Mouse (Mus musculus) large intestine, adult 2 months (tissue): ENCODE results near the gene Pard3. TPM values are rescaled to one million over a fixed set of nuclear protein-coding genes. Genes with fewer than 3 reads are reported as not detected.

Experiments used
- DNase-seq: peaks from one replicate; pipeline ENCODE4 v3.0.0-alpha.2; 2012; ENCODE audit warnings: low read depth, low spot score
- WGBS: fragments of 180-500 bp; shearing (Covaris S2); methylation state at CpG from one replicate; pipeline ENCODE4 v1.1.7; 2018; 5-methylcytosine and 5-hydroxymethylcytosine counted together
- polyA plus RNA-seq: library from polyadenylated mRNA; depleted of rRNA; stranded (reverse); fragments of >200 nt; gene quantifications from 2 replicates; pipeline ENCODE4 v1.2.3, GENCODE M21; 2012; rRNA removed

The Pard3 gene
- polyA plus RNA-seq = 19.0 and 41.9 TPM in 2 replicates

GRCm38 (mm10) chr8:127063551-127064360 lies at the start of gene Pard3:
TSS of gene Pard3 (plus strand) at chr8:127063893.
- peak; percentile 51 for DNase-seq
- under 1% methylated on average over 97 of the region's 98 CpGs for WGBS

GRCm38 (mm10) chr8:127021830-127022229 lies 41.9 kb upstream of the Pard3 start:
- WGBS = 76% methylated on average over 1 of the region's 1 CpGs
- DNase-seq = no peak

GRCm38 (mm10) chr8:127025256-127025717 lies 38.4 kb upstream of the Pard3 start:
- WGBS = 36% methylated on average over 11 of the region's 11 CpGs
- DNase-seq = no peak

- DNase-seq = no peak
- 26% methylated on average over 11 of the region's 11 CpGs for WGBS
Measured at GRCm38 (mm10) chr8:127025775-127026174, 37.9 kb upstream of the Pard3 start.

GRCm38 (mm10) chr8:127031476-127031875 lies 32.2 kb upstream of the Pard3 start:
- no peak for DNase-seq
- WGBS = 84% methylated on average over 5 of the region's 5 CpGs

GRCm38 (mm10) chr8:127038928-127039327 lies 24.8 kb upstream of the Pard3 start:
- DNase-seq = no peak
- 73% methylated on average over 4 of the region's 4 CpGs for WGBS

GRCm38 (mm10) chr8:127049996-127050395 lies 13.7 kb upstream of the Pard3 start:
- DNase-seq = no peak
- WGBS = 57% methylated on average over 5 of the region's 5 CpGs

GRCm38 (mm10) chr8:127052132-127052531 lies 11.6 kb upstream of the Pard3 start:
- DNase-seq = no peak
- WGBS = 76% methylated on average over 10 of the region's 10 CpGs

- whole genome bisulfite sequencing = 70% methylated on average over 4 of the region's 4 CpGs
Measured at GRCm38 (mm10) chr8:127055081-127055480, 8.6 kb upstream of the Pard3 start.

GRCm38 (mm10) chr8:127058759-127059158 lies 4.9 kb upstream of the Pard3 start:
- no peak for DNase-seq
- 90% methylated on average over 2 of the region's 2 CpGs for WGBS

More at GRCm38 (mm10) chr8:127055081-127055480, 8.6 kb upstream of the Pard3 start:
- DNase-seq = no peak

- 69% methylated on average over 2 of the region's 2 CpGs for WGBS
Measured at GRCm38 (mm10) chr8:127059826-127060225, 3.9 kb upstream of the Pard3 start.

GRCm38 (mm10) chr8:127064361-127065112 lies 844 bp downstream of the Pard3 start:
- DNase-seq = no peak
- 1% methylated on average over 79 of the region's 80 CpGs for WGBS

More at GRCm38 (mm10) chr8:127059826-127060225, 3.9 kb upstream of the Pard3 start:
- no peak for DNase-seq

GRCm38 (mm10) chr8:127065113-127065473 lies 1.4 kb downstream of the Pard3 start:
- DNase-seq = no peak
- WGBS = 8% methylated on average over 10 of the region's 10 CpGs

- 40% methylated on average over 1 of the region's 1 CpGs for WGBS
- DNase-seq = no peak
Measured at GRCm38 (mm10) chr8:127065791-127066190, 2.1 kb downstream of the Pard3 start.

GRCm38 (mm10) chr8:127066501-127066900 lies 2.8 kb downstream of the Pard3 start:
- no peak for DNase-seq

GRCm38 (mm10) chr8:127068719-127069118 lies 5.0 kb downstream of the Pard3 start:
- 82% methylated on average over 3 of the region's 3 CpGs for WGBS
- no peak for DNase-seq

- no peak for DNase-seq
- whole genome bisulfite sequencing = 65% methylated on average over 3 of the region's 3 CpGs
Measured at GRCm38 (mm10) chr8:127070225-127070624, 6.5 kb downstream of the Pard3 start.

GRCm38 (mm10) chr8:127073052-127073618 lies 9.4 kb downstream of the Pard3 start:
- no peak for DNase-seq
- WGBS = 46% methylated on average over 5 of the region's 5 CpGs

- 35% methylated on average over 7 of the region's 7 CpGs for WGBS
- peak; percentile 67 for DNase-seq
Measured at GRCm38 (mm10) chr8:127076511-127076910, 12.8 kb downstream of the Pard3 start.

- no peak for DNase-seq
- 70% methylated on average over 5 of the region's 5 CpGs for WGBS
Measured at GRCm38 (mm10) chr8:127079244-127079805, 15.6 kb downstream of the Pard3 start.
